Mouse (Mus musculus) G1E (cell line): Measurements from ENCODE around the gene Dapk1. TPM values are rescaled to one million over a fixed set of nuclear protein-coding genes. Genes with fewer than 3 reads are reported as not detected.

ENCODE experiments used
- ATAC-seq: 2 replicates; pipeline ENCODE4 v1.8.0; 2016; ENCODE audit warnings: mild to moderate bottlenecking; ENCODE audit not compliant: insufficient number of reproducible peaks, poor library complexity, low FRiP score, severe bottlenecking; ENCODE audit errors: extremely low read depth
- DNase-seq: peaks from one replicate; pipeline ENCODE4 v3.0.0; 2012; ENCODE audit warnings: low spot score
- H3K27me3 ChIP-seq: 2 replicates; pipeline ENCODE4 v1.6.1; 2012; ENCODE audit warnings: mild to moderate bottlenecking, low read length, inconsistent platforms; ENCODE audit not compliant: insufficient read depth
- H3K36me3 ChIP-seq: replicated peaks from 2 replicates; pipeline ENCODE3; 2012; ENCODE audit warnings: mild to moderate bottlenecking, inconsistent platforms
- H3K4me1 ChIP-seq: 2 replicates; pipeline ENCODE4 v1.6.1; 2012; ENCODE audit warnings: low read depth, low read length, inconsistent platforms, mixed read lengths; ENCODE audit not compliant: insufficient read depth
- H3K4me3 ChIP-seq: 2 replicates; pipeline ENCODE4 v1.5.1; 2012; ENCODE audit warnings: low read depth, mild to moderate bottlenecking, inconsistent platforms, low read length, moderate library complexity, mixed read lengths
- H3K9me3 ChIP-seq: replicated peaks from 2 replicates; pipeline ENCODE4 v1.6.1; 2012; ENCODE audit warnings: inconsistent platforms
- CTCF ChIP-seq: IDR thresholded peaks from 2 replicates; pipeline ENCODE4 v1.5.1; 2012; ENCODE audit warnings: low read depth, low read length, inconsistent platforms, mixed read lengths
- GATA1 ChIP-seq: IDR thresholded peaks from 2 replicates; pipeline ENCODE4 v1.6.1; 2012; ENCODE audit warnings: borderline replicate concordance, low read length, inconsistent platforms, mixed read lengths
- GATA2 ChIP-seq: IDR thresholded peaks from 2 replicates; pipeline ENCODE4 v1.6.1; 2012; ENCODE audit warnings: low read depth, low read length, inconsistent platforms, borderline replicate concordance
- POLR2AphosphoS5 ChIP-seq: IDR thresholded peaks from 2 replicates; pipeline ENCODE4 v1.6.1; 2012; ENCODE audit warnings: low read depth, low read length, inconsistent platforms; ENCODE audit not compliant: insufficient replicate concordance
- TAL1 ChIP-seq: conservative IDR thresholded peaks from 2 replicates; pipeline ENCODE4 v1.6.1; 2012; ENCODE audit warnings: low read depth, low read length, inconsistent platforms, mixed read lengths
- polyA plus RNA-seq: library from polyadenylated mRNA; stranded (reverse); fragments of >175 nt; gene quantifications from 2 replicates; pipeline ENCODE4 v1.2.3, GENCODE M21; 2012
- total RNA-seq, 2 experiments: library from RNA; stranded (forward) in 1 of 2; stranded (reverse) in 1 of 2; fragments of 200-1000 nt in 1 of 2; fragments of >200 nt in 1 of 2; fragmentation: Nextera tagmentation in 1 of 2; gene quantifications; 2 replicates each; pipeline ENCODE4 v1.2.3; 2014 to 2017

Dapk1 gene
- total and polyA plus RNA-seq, 3 experiments, result 0.05 TPM; not detected in 2

DNA sequence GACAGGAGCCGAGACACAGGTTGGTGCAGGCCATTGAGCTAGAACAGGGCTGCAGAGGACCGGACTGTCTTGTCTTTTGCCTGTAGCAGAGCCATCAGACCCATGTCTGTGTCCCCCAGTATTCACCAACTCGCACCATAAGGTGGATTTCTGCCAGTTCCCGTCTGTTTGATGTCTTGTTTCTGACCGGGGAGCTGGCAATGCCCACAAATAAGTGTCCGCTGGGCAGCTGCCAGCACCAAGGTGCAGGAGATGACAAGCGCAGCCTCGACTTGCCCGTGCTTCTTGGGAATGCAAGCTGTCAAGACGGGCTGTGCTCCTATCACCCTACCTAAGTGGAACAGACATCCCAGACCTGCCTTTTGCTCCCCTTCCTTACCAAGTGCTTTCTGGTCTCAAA lies 115.7 kb downstream of the Dapk1 start:
- peaks cover 60% of the 10 kb centered on the region for H3K9me3 ChIP-seq
- DNase-seq (no peak), ATAC-seq (no peak)

DNA sequence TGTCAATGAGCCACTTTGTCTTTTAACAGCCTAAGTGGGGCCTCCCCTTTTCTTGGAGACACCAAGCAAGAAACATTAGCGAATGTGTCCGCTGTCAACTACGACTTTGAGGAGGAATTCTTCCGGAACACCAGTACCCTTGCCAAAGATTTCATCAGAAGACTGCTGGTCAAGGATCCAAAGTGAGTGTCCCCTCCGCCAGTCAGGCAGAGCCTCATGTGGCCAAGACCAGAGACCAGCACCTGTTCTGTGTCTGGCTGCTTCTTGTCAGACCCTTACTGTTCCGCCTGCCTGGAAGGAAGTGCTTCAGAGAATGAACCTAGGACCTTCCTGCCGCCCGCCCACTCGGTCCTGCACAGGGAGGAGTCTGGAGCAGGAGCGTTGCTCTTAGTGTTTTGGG lies 117.8 kb downstream of the Dapk1 start:
- no peak for DNase-seq
- TF ChIP-seq GATA2, result no peak
- TF ChIP-seq GATA1, result no peak
- no peak for TF ChIP-seq CTCF
- TF ChIP-seq TAL1, result no peak
- TF ChIP-seq POLR2AphosphoS5, result no peak
- H3K27me3 ChIP-seq, result no peaks in the 10 kb centered on the region
- H3K4me1 ChIP-seq, result no peaks in the 10 kb centered on the region
- H3K4me3 ChIP-seq, result no peak overlapping the region
- no peak for ATAC-seq
- no peaks in the 10 kb centered on the region for H3K36me3 ChIP-seq
- peaks cover 53% of the 10 kb centered on the region for H3K9me3 ChIP-seq

More for the DNA sequence above, 115.7 kb downstream of the Dapk1 start:
- Histone ChIP-seq H3K4me3 (no peak overlapping the region), H3K27me3 (no peaks in the 10 kb centered on the region), H3K36me3 (no peaks in the 10 kb centered on the region), H3K4me1 (no peaks in the 10 kb centered on the region)
- no peak for TF ChIP-seq GATA2
- no peak for TF ChIP-seq GATA1
- TF ChIP-seq CTCF, result no peak
- no peak for TF ChIP-seq TAL1
- no peak for TF ChIP-seq POLR2AphosphoS5

GRCm38 (mm10) chr13:60722763-60723162 lies 121.0 kb downstream of the Dapk1 start:
- no peak for TF ChIP-seq CTCF
- no peak for TF ChIP-seq TAL1
- TF ChIP-seq POLR2AphosphoS5, result no peak
- TF ChIP-seq GATA2, result no peak
- no peak for TF ChIP-seq GATA1
- Histone ChIP-seq H3K4me1 (no peaks in the 10 kb centered on the region), H3K9me3 (peaks cover 50% of the 10 kb centered on the region), H3K36me3 (no peaks in the 10 kb centered on the region), H3K27me3 (no peaks in the 10 kb centered on the region), H3K4me3 (no peak overlapping the region)
- DNase-seq, result no peak
- ATAC-seq, result no peak

DNA sequence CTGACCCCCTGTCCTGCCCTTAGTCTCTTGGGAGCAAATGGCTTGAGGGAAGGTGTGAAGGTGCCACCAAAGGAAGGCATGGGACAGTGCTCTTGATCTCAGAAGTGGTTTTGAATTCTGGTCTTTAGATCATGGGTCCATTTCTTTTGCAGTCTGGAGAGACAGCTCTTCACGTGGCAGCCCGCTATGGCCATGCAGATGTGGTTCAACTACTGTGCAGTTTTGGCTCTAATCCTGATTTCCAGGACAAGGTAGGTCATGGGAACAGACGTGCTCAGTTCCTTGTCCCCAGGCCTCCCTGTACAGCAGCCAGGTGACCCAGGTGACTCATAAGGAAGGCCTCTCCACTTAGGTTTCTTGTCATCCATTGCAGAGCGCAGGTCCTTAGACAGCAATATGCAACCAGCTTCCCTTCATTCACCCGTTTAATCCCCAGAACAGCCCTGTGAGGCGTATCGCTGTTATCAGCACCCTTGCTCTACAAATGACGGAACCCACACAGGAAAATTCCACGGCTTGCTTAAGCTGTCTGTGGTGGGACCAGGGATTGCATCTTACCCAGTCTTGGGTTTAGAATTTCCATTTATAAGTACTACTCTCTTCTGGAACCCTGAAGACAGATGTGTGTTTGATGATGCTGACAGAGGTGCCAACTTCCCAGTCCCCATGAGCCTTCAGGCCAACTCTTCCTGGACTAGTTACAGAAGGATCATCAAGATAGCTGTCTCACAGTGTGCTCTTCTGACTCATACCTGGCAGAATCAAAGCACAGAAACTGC lies 126.7 kb downstream of the Dapk1 start:
- TF ChIP-seq GATA2 (no peak), CTCF (no peak), TAL1 (no peak), GATA1 (no peak), POLR2AphosphoS5 (no peak)

GRCm38 (mm10) chr13:60729055-60729402 lies 127.3 kb downstream of the Dapk1 start:
- Histone ChIP-seq H3K9me3 (peaks cover 56% of the 10 kb centered on the region), H3K4me3 (no peak overlapping the region), H3K36me3 (no peaks in the 10 kb centered on the region), H3K4me1 (no peaks in the 10 kb centered on the region), H3K27me3 (no peaks in the 10 kb centered on the region)
- DNase-seq, result no peak
- no peak for TF ChIP-seq CTCF
- TF ChIP-seq GATA1, result no peak
- no peak for TF ChIP-seq POLR2AphosphoS5
- TF ChIP-seq TAL1, result no peak
- no peak for TF ChIP-seq GATA2
- ATAC-seq, result no peak

More for the DNA sequence above, 126.7 kb downstream of the Dapk1 start:
- Histone ChIP-seq H3K4me3 (no peak overlapping the region), H3K9me3 (peaks cover 56% of the 10 kb centered on the region), H3K27me3 (no peaks in the 10 kb centered on the region), H3K4me1 (no peaks in the 10 kb centered on the region), H3K36me3 (no peaks in the 10 kb centered on the region)
- DNase-seq (no peak), ATAC-seq (no peak)

GRCm38 (mm10) chr13:60730587-60730986 lies 128.8 kb downstream of the Dapk1 start:
- Histone ChIP-seq H3K27me3 (no peaks in the 10 kb centered on the region), H3K36me3 (no peaks in the 10 kb centered on the region), H3K4me1 (no peaks in the 10 kb centered on the region), H3K9me3 (peaks cover 58% of the 10 kb centered on the region), H3K4me3 (no peak overlapping the region)
- DNase-seq (no peak), ATAC-seq (no peak)
- no peak for TF ChIP-seq GATA1
- no peak for TF ChIP-seq GATA2
- TF ChIP-seq CTCF, result no peak
- TF ChIP-seq POLR2AphosphoS5, result no peak
- TF ChIP-seq TAL1, result no peak
